In the genomic region with DNA sequence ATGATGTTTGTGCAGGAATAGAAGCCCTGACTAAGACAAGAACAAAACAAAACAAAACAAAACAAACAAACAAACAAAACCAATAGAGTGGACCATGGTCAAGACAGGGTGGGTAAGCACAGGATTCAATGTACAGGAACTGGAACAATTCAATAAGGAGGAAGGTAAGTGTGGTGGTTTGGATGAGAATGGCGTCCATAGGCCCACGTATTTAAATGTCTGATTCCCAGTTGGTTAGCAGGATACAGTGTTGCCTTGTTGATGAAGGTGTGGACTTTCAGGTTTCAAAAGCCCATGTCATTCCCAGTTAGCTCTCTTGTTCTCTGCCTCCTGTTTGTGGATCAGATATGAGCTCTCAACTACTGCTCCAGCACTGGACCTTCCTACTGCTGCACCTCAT, we compare ENCODE assay signal across 23 mouse cellular contexts.
"Had no signal": no experiment of that assay in that cellular context is flagged by ENCODE, and none has a peak within 500 bp of the region (broad histone marks: within the 10 kb centered on the region; RNA-seq: fewer than 3 reads in every experiment).

No protein-coding gene starts in this region.

- H3K4me1 ChIP-seq: intestine, embryonic 15.5 days had no signal

- ATAC-seq: hindbrain, postnatal 0 days; intestine, embryonic 15.5 days; liver, embryonic 12.5 days had no signal

- H3K9ac ChIP-seq: heart, embryonic 13.5 days; heart, embryonic 15.5 days; hindbrain, embryonic 13.5 days; hindbrain, embryonic 15.5 days; intestine, embryonic 15.5 days; limb, embryonic 13.5 days; limb, embryonic 15.5 days; liver, embryonic 12.5 days; liver, embryonic 14.5 days had no signal

- H3K36me3 ChIP-seq: heart, embryonic 13.5 days; heart, embryonic 15.5 days; hindbrain, embryonic 13.5 days; hindbrain, embryonic 15.5 days; intestine, embryonic 15.5 days; limb, embryonic 13.5 days; limb, embryonic 15.5 days; liver, embryonic 12.5 days had no signal

- H3K9me3 ChIP-seq: heart, embryonic 13.5 days; heart, embryonic 15.5 days; hindbrain, embryonic 13.5 days; hindbrain, embryonic 15.5 days; intestine, embryonic 15.5 days; limb, embryonic 13.5 days; limb, embryonic 15.5 days; liver, embryonic 12.5 days had no signal

- H3K27ac ChIP-seq: gastrocnemius, adult 2 months; heart, adult 2 months; heart, embryonic 13.5 days; heart, embryonic 15.5 days; hindbrain, embryonic 13.5 days; hindbrain, embryonic 15.5 days; hindbrain, postnatal 0 days; intestine, embryonic 15.5 days; limb, embryonic 13.5 days; limb, embryonic 15.5 days; liver, embryonic 12.5 days; liver, embryonic 14.5 days had no signal

- H3K4me2 ChIP-seq: heart, embryonic 13.5 days; heart, embryonic 15.5 days; hindbrain, embryonic 13.5 days; hindbrain, embryonic 15.5 days; intestine, embryonic 15.5 days; limb, embryonic 13.5 days; limb, embryonic 15.5 days; liver, embryonic 12.5 days had no signal

- H3K4me3 ChIP-seq: gastrocnemius, adult 2 months; heart, adult 2 months; heart, embryonic 13.5 days; heart, embryonic 15.5 days; hindbrain, embryonic 13.5 days; hindbrain, embryonic 15.5 days; intestine, embryonic 15.5 days; limb, embryonic 13.5 days; limb, embryonic 15.5 days; liver, embryonic 12.5 days had no signal

- H3K27me3 ChIP-seq: heart, embryonic 13.5 days; heart, embryonic 15.5 days; hindbrain, embryonic 13.5 days; hindbrain, embryonic 15.5 days; intestine, embryonic 15.5 days; limb, embryonic 13.5 days; limb, embryonic 15.5 days; liver, embryonic 12.5 days had no signal

- DNase-seq: gastrocnemius, adult 2 months; gastrocnemius, postnatal 10 days; gastrocnemius, postnatal 25 days; heart, adult 2 months; heart, postnatal 14 days; heart, postnatal 36 days; kidney, adult 11 months; kidney, adult 8-10 months; kidney, postnatal 10 days; kidney, postnatal 36 days; layer of hippocampus, adult 9-11 months; layer of hippocampus, postnatal 36 days; left cerebral cortex, postnatal 4 days had no signal
